Mouse (Mus musculus): ENCODE data around the gene Ldlrap1. TPM values are rescaled to one million over a fixed set of nuclear protein-coding genes. Genes with fewer than 3 reads are reported as not detected.

Gene Ldlrap1
- total RNA-seq (2023), result 130 TPM

GRCm38 (mm10) chr4:134767426-134768225 lies at the start of gene Ldlrap1:
Gene Ldlrap1 (minus strand): TSS chr4:134768024.

GRCm38 (mm10) chr4:134703835-134704546 lies 63.8 kb downstream of the Ldlrap1 start, which contains the start of gene Man1c1:
Gene Man1c1 (minus strand): TSS chr4:134704290.

Other genes with a start within 250 kb of the Ldlrap1 start
- gene Mtfr1l, start 232.6 kb downstream of the Ldlrap1 start, total RNA-seq (2023), result 47.8 TPM
- 2.0 TPM for gene Selenon, start 215.9 kb downstream of the Ldlrap1 start, total RNA-seq (2023)
- gene Man1c1, start 63.7 kb downstream of the Ldlrap1 start, total RNA-seq (2023), result 9.1 TPM
- gene Maco1, start 85.3 kb upstream of the Ldlrap1 start, total RNA-seq (2023), result 32.0 TPM
- not detected for gene Rhd, start 96.5 kb upstream of the Ldlrap1 start, total RNA-seq (2023)
- 175 TPM for gene Tmem50a, start 147.0 kb upstream of the Ldlrap1 start, total RNA-seq (2023)
- 452 TPM for gene Rsrp1, start 155.6 kb upstream of the Ldlrap1 start, total RNA-seq (2023)
- 235 TPM for gene Syf2, start 162.9 kb upstream of the Ldlrap1 start, total RNA-seq (2023)